Mouse (Mus musculus) stomach, embryonic 15.5 days (tissue): ENCODE data around the gene Rhbdf2. TPM values are rescaled to one million over a fixed set of nuclear protein-coding genes. Genes with fewer than 3 reads are reported as not detected.
A peak's percentile ranks its signal among the peaks of the same experiment; 100 is the strongest.

Source experiments
- ATAC-seq: fragments of 200-750 bp; cut with Nextera tagmentation; 2 replicates; pipeline ENCODE4 v1.8.0; 2017; ENCODE audit warnings: low read depth, moderate number of reproducible peaks, moderate TSS enrichment; ENCODE audit not compliant: insufficient read depth, low FRiP score
- H3K27ac ChIP-seq: fragments of 300-500 bp; sonication (generic); 2 replicates; pipeline ENCODE4 v1.5.1; 2015; ENCODE audit warnings: mild to moderate bottlenecking, inconsistent platforms
- H3K27me3 ChIP-seq: fragments of 300-500 bp; sonication (generic); replicated peaks from 2 replicates; pipeline ENCODE4 v1.6.1; 2015; ENCODE audit warnings: inconsistent platforms
- H3K36me3 ChIP-seq: fragments of 300-500 bp; sonication (generic); 2 replicates; pipeline ENCODE4 v1.6.1; 2015; ENCODE audit warnings: inconsistent platforms
- H3K4me1 ChIP-seq: fragments of 300-500 bp; sonication (generic); 2 replicates; pipeline ENCODE4 v1.6.1; 2015; ENCODE audit warnings: inconsistent platforms
- H3K4me2 ChIP-seq: fragments of 300-500 bp; sonication (generic); 2 replicates; pipeline ENCODE4 v1.6.1; 2015; ENCODE audit warnings: mild to moderate bottlenecking, inconsistent platforms
- H3K4me3 ChIP-seq: fragments of 300-500 bp; sonication (generic); replicated peaks from 2 replicates; pipeline ENCODE4 v1.5.1; 2015; ENCODE audit warnings: inconsistent platforms
- H3K9ac ChIP-seq: fragments of 300-500 bp; sonication (generic); 2 replicates; pipeline ENCODE4 v1.6.1; 2015; ENCODE audit warnings: inconsistent platforms
- H3K9me3 ChIP-seq: fragments of 300-500 bp; sonication (generic); 2 replicates; pipeline ENCODE4 v1.6.1; 2016; ENCODE audit warnings: inconsistent platforms
- WGBS: fragments of 180-500 bp; shearing (Covaris S2); methylation state at CpG from one replicate; pipeline ENCODE4 v1.1.7; 2015; 5-methylcytosine and 5-hydroxymethylcytosine counted together
- polyA plus RNA-seq: library from polyadenylated mRNA; unstranded; fragments of >200 nt; fragmentation: Nextera tagmentation; extraction: Ambion mirVana; gene quantifications from 2 replicates; pipeline ENCODE4 v1.2.1, GENCODE M21; 2015

Rhbdf2 gene
- polyA plus RNA-seq, 1 experiment from 2014 or later = 7.5 TPM

DNA sequence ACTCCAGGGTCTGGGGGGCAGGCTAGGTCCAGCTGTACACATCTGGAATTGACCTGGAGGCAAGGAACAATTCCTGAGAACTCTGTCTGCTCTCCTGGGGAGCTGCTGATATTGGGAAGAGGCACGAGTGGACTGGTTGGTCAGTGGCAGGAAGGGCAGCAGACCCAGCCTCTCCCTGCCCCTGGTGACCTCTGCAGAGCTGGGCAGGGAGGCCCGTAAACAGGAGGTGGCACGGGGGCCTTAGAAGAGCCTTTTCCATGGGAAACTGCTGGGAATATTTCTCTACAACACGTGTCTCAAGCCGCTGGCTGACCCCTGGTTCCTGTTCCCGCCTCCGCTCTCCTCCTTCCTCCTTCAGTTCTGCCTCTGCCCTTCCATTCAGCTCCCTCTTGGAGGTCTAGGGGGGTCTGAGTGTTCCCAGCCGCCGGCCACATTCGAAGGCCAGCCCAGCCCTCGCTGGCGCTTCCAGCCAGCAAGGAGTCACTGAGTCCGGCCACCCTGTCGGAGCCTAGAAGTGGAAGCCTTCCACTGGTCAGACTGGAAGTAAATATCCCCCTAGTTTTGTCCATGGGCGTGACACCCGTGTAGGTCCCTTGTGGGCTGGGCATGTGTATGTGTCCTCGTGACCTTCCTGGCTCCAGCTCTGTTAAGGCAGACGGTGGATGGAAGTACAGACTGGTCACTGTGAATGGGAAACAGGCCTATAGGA is 21.5 kb upstream of the Rhbdf2 start:
- ATAC-seq = 0 out of 2 replicates have a peak, but pooled peaks have one; percentile 6
- WGBS = 41% methylated on average over 18 of the region's 18 CpGs

DNA sequence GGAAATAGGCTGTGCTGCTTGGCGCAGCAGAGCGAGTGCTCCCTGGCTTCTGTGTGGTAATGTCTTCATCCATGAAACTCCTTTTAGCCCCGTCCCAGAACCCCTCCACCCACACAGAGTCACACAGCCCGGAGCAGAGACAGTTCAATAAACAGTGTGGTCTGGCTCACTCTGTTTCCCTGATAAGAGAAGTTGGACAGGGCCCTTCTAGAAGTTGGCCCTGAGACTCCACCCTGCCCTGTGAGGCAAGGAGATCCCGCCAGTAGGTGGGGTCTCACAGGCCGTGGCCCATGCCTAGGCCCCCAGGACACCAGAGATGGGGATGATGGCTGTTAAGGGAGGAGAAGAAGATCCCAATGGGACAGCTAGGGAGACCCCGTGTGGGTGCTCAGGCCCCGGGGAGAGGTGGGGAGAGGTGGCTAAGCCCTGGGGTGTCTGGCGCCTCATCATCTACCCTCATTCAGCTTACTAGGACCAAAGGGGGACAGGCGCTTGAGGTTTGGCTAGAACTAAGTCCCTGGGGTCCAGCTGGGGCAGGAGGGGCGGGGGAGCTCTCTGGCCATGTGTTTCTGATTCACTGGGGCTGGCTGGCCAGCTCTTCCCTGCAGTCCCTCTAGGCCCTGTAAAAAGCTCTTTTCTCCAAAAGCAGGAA is 20.6 kb upstream of the Rhbdf2 start:
- Histone ChIP-seq H3K4me1 (peaks cover 38% of the 10 kb centered on the region), H3K36me3 (no peaks in the 10 kb centered on the region), H3K9me3 (no peaks in the 10 kb centered on the region), H3K9ac (no peak overlapping the region), H3K27ac (peak overlapping the region; percentile 89), H3K27me3 (0 out of 2 replicates have a peak, but pooled peaks cover 6% of the 10 kb centered on the region), H3K4me3 (no peak overlapping the region), H3K4me2 (0 out of 2 replicates have a peak overlapping the region, but pooled peaks have one; percentile 13)
- ATAC-seq = peak; percentile 25; the same call in 1 of the 2 replicates
- WGBS = 37% methylated on average over 11 of the region's 11 CpGs

More for the DNA sequence above, 21.5 kb upstream of the Rhbdf2 start:
- H3K4me3 ChIP-seq = no peak overlapping the region
- H3K27me3 ChIP-seq = peaks cover 14% of the 10 kb centered on the region
- 0 out of 2 replicates have a peak overlapping the region, but pooled peaks have one; percentile 13 for H3K4me2 ChIP-seq
- peaks cover 44% of the 10 kb centered on the region for H3K4me1 ChIP-seq
- no peaks in the 10 kb centered on the region for H3K36me3 ChIP-seq
- H3K9ac ChIP-seq = no peak overlapping the region
- H3K9me3 ChIP-seq = no peaks in the 10 kb centered on the region
- peak overlapping the region; percentile 89 for H3K27ac ChIP-seq

- 87% methylated on average over 7 of the region's 7 CpGs for WGBS
- no peaks in the 10 kb centered on the region for H3K36me3 ChIP-seq
- ATAC-seq = no peak
- H3K4me2 ChIP-seq = no peak overlapping the region
- H3K27me3 ChIP-seq = 0 out of 2 replicates have a peak, but pooled peaks cover 4% of the 10 kb centered on the region
- no peak overlapping the region for H3K9ac ChIP-seq
- peak overlapping the region; percentile 89 for H3K27ac ChIP-seq
- peaks cover 38% of the 10 kb centered on the region for H3K4me1 ChIP-seq
- H3K4me3 ChIP-seq = no peak overlapping the region
- H3K9me3 ChIP-seq = no peaks in the 10 kb centered on the region
Measured at GRCm38 (mm10) chr11:116646771-116647170, 20.0 kb upstream of the Rhbdf2 start.

DNA sequence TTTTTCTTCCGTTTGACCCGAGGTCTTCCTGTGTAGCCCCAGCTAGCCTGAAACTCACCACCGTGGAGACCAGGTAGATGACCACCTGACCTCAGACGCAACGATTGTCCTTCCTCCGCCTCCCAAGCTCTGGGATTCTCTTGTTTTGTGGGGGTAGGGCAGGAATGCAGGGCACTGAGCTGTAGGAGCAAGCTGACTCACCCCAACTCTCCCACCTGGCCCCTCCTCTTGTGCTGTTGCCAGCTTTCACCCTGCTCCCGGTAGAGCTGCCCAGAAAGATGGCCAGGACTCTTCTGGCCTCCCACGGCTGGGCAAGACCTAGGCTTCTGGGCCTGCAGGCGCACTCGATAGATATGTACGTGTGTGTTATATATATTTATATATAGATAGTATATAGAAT is 19.3 kb upstream of the Rhbdf2 start:
- ATAC-seq = no peak
- H3K27ac ChIP-seq = no peak overlapping the region
- H3K9me3 ChIP-seq = no peaks in the 10 kb centered on the region
- H3K27me3 ChIP-seq = 0 out of 2 replicates have a peak, but pooled peaks cover 4% of the 10 kb centered on the region
- no peak overlapping the region for H3K4me3 ChIP-seq
- no peak overlapping the region for H3K9ac ChIP-seq
- no peaks in the 10 kb centered on the region for H3K36me3 ChIP-seq
- WGBS = 64% methylated on average over 11 of the region's 11 CpGs
- H3K4me1 ChIP-seq = peaks cover 36% of the 10 kb centered on the region
- no peak overlapping the region for H3K4me2 ChIP-seq

DNA sequence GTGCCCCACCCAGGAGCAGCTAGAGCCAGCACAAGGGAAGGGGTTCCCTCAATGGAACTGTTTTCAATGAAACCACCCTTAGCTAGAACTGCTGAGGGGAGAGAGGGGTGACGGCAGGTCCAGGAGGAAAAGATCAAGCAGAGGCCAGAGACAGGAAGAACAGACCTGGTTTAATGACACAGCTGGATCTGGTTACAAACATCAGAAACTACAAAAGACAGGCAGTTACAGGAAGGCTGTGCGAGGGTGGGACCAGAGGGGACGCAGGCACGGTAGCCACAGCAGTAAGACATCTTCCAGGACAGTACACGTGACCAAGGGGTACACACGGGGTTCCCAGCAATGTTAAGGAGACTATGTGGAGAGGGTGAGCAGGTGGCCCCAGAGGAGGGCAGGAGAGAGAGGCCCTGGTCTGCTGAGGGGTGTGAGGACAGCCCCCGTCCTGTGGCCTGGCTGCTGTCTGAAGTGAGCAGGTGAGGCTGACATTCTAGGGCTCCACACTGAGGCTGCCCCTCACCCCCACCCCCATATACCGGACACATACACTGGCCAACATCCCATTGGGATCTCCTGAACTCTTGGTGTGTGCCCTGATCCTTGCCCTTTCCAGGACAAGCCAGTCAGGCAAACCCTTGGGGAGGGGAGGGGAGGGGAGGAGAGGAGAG is 18.8 kb upstream of the Rhbdf2 start:
- H3K4me2 ChIP-seq = no peak overlapping the region
- ATAC-seq = no peak
- 0 out of 2 replicates have a peak, but pooled peaks cover 4% of the 10 kb centered on the region for H3K27me3 ChIP-seq
- no peak overlapping the region for H3K9ac ChIP-seq
- no peaks in the 10 kb centered on the region for H3K36me3 ChIP-seq
- H3K4me1 ChIP-seq = peaks cover 36% of the 10 kb centered on the region
- H3K9me3 ChIP-seq = no peaks in the 10 kb centered on the region
- 60% methylated on average over 8 of the region's 8 CpGs for WGBS
- H3K27ac ChIP-seq = no peak overlapping the region
- H3K4me3 ChIP-seq = no peak overlapping the region

- no peaks in the 10 kb centered on the region for H3K9me3 ChIP-seq
- H3K4me2 ChIP-seq = no peak overlapping the region
- 57% methylated on average over 21 of the region's 21 CpGs for WGBS
- H3K27ac ChIP-seq = peak overlapping the region; percentile 71
- H3K4me3 ChIP-seq = no peak overlapping the region
- H3K36me3 ChIP-seq = no peaks in the 10 kb centered on the region
- H3K4me1 ChIP-seq = peaks cover 36% of the 10 kb centered on the region
- no peak overlapping the region for H3K9ac ChIP-seq
- no peak for ATAC-seq
- H3K27me3 ChIP-seq = no peaks in the 10 kb centered on the region
Measured at GRCm38 (mm10) chr11:116644225-116645112, 17.6 kb upstream of the Rhbdf2 start.

DNA sequence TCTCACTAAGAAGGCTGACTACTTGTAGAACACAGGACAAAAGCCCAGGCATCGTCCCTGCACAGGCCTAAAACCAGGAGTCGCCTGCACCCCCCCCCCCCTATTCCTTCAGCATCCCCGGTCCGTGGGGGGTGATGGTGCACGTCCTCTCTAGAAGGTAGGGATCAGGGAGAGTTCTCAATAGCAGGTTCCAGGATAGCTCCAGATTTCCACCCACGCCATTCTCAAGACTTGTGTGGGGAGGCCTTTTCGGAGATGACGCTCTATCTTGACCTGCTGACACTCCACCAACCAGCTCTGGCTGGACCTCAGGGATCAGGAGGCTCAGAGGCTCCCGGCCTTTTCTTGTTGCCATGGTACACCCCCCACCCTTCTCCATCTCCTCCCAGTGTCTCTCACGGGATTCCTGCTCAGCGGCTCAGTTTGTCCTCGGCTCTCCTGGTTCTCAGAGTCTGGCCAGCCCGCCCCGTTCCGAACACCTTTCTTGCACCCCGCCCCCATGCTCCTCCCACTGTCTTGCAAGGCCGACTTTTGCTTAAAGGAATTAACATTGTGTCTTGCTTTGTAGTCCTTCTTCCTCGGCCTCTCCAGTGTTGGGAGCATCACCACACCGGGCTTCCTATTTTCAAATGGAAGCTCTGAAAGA is 16.9 kb upstream of the Rhbdf2 start:
- Histone ChIP-seq H3K4me1 (peaks cover 34% of the 10 kb centered on the region), H3K27me3 (no peaks in the 10 kb centered on the region)

DNA sequence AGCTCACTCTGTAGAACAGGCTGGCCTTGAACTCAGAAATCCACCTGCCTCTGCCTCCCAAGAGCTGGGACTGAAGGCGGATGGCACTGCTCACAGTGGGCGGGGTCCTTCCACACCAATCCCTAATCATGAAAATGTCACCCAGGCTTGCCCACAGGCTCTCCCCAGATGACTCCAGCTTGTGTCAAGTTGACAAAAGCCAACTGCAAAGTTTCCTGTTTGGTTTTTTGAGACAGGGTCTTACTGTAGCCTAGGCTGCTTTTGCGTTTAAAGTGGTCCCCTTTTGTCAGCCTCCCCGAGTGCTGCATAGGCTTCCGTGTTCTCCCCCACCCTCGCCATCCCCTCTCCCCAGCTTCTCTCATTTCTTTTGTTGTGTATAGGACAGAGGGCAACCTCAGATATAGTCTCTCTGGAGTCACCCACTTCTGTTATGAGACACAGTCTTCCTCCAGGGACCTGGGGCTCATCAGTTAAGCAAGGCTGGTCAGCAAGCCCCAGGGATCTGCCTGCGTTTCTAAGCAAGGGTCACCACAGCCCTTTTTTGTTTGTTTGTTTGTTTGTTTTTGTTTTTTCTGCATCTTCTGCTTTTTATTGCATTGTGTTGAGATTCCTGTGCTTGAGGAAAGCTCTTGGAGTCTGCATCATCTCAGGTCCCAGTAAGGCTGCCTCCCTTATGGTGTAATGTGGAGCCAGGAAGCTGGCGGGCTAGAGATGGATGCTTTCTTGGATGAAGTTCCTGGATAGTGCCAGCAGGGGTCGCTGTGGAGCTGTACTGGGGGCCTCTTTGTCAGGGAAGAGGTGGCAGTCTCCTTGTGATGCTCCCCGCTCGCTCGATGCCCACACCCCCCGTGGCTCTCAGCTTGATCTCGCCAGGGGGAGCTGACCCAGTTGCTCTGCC is 16.1 kb upstream of the Rhbdf2 start:
- no peaks in the 10 kb centered on the region for H3K36me3 ChIP-seq
- H3K9me3 ChIP-seq = no peaks in the 10 kb centered on the region
- no peak overlapping the region for H3K27ac ChIP-seq
- peaks cover 27% of the 10 kb centered on the region for H3K4me1 ChIP-seq
- WGBS = 35% methylated on average over 14 of the region's 14 CpGs
- H3K9ac ChIP-seq = no peak overlapping the region
- H3K27me3 ChIP-seq = no peaks in the 10 kb centered on the region
- H3K4me2 ChIP-seq = peak overlapping the region; percentile 45
- no peak for ATAC-seq
- H3K4me3 ChIP-seq = no peak overlapping the region

More for the DNA sequence above, 16.9 kb upstream of the Rhbdf2 start:
- Histone ChIP-seq H3K4me2 (peak overlapping the region; percentile 45), H3K9ac (no peak overlapping the region), H3K27ac (peak overlapping the region; percentile 71), H3K4me3 (no peak overlapping the region), H3K9me3 (no peaks in the 10 kb centered on the region), H3K36me3 (no peaks in the 10 kb centered on the region)
- 24% methylated on average over 19 of the region's 19 CpGs for WGBS
- no peak for ATAC-seq

DNA sequence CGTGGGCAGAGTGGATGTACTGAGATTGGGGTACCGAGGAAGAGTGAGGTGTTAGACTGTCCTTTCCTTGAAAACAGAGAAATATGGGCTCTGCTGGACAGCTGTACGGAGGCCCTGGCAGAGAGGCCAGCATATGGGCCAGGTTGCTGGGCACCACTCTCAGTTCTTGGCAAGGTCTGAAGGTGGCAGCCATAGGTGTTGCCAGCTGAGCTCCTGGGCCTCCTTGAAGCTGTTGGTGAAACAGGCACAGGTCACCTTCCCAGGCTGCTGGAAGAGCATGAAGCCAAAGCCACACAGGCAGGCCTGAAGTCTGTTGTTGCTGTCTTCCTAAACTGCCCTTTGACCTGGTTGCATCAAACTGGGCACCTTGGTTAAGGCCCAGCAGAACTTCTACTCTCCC is 14.9 kb upstream of the Rhbdf2 start:
- Histone ChIP-seq H3K4me3 (no peak overlapping the region), H3K27ac (no peak overlapping the region), H3K27me3 (no peaks in the 10 kb centered on the region), H3K36me3 (no peaks in the 10 kb centered on the region), H3K4me1 (peaks cover 18% of the 10 kb centered on the region), H3K9ac (no peak overlapping the region), H3K9me3 (no peaks in the 10 kb centered on the region), H3K4me2 (no peak overlapping the region)
- no peak for ATAC-seq
- WGBS = 67% methylated on average over 3 of the region's 3 CpGs

- no peak for ATAC-seq
- H3K4me1 ChIP-seq = peaks cover 18% of the 10 kb centered on the region
- no peak overlapping the region for H3K4me2 ChIP-seq
- no peak overlapping the region for H3K27ac ChIP-seq
- H3K36me3 ChIP-seq = no peaks in the 10 kb centered on the region
- no peaks in the 10 kb centered on the region for H3K27me3 ChIP-seq
- H3K9me3 ChIP-seq = no peaks in the 10 kb centered on the region
- no peak overlapping the region for H3K9ac ChIP-seq
- 51% methylated on average over 5 of the region's 5 CpGs for WGBS
- no peak overlapping the region for H3K4me3 ChIP-seq
Measured at GRCm38 (mm10) chr11:116641168-116641567, 14.3 kb upstream of the Rhbdf2 start.
